Mouse (Mus musculus) liver, postnatal 0 days (tissue): ENCODE data around the gene Trim2. TPM values are rescaled to one million over a fixed set of nuclear protein-coding genes. Genes with fewer than 3 reads are reported as not detected.

ENCODE experiments used
- ATAC-seq: fragments of 200-750 bp; cut with Nextera tagmentation; 2 replicates; pipeline ENCODE4 v1.8.0; 2017; ENCODE audit warnings: mild to moderate bottlenecking, moderate library complexity
- DNase-seq: peaks from one replicate; pipeline ENCODE4 v3.0.0-alpha.2; 2016
- H3K27ac ChIP-seq: fragments of 300-500 bp; sonication (generic); 2 replicates; pipeline ENCODE4 v1.5.1; 2014; ENCODE audit warnings: antibody characterized with exemption, moderate library complexity, mild to moderate bottlenecking, low read depth
- H3K27me3 ChIP-seq: fragments of 300-500 bp; sonication (generic); 2 replicates; pipeline ENCODE4 v1.6.1; 2014; ENCODE audit warnings: low read length, control low read depth, mixed read lengths; ENCODE audit not compliant: insufficient read depth
- H3K36me3 ChIP-seq: fragments of 300-500 bp; sonication (generic); replicated peaks from 2 replicates; pipeline ENCODE4 v1.6.1; 2014; ENCODE audit warnings: mild to moderate bottlenecking, control low read depth, low read length, moderate library complexity, mixed read lengths; ENCODE audit not compliant: insufficient read depth
- H3K4me1 ChIP-seq: fragments of 300-500 bp; sonication (generic); 2 replicates; pipeline ENCODE4 v1.6.1; 2014; ENCODE audit warnings: antibody characterized with exemption, mild to moderate bottlenecking, control low read depth; ENCODE audit not compliant: insufficient read depth
- H3K4me2 ChIP-seq: fragments of 300-500 bp; sonication (generic); 2 replicates; pipeline ENCODE4 v1.6.1; 2014; ENCODE audit warnings: low read depth, mild to moderate bottlenecking, low read length, moderate library complexity, mixed read lengths
- H3K4me3 ChIP-seq: fragments of 300-500 bp; sonication (generic); 2 replicates; pipeline ENCODE4 v1.5.1; 2014; ENCODE audit warnings: low read depth, low read length
- H3K9ac ChIP-seq: fragments of 300-500 bp; sonication (generic); replicated peaks from 2 replicates; pipeline ENCODE4 v1.6.1; 2014; ENCODE audit warnings: mild to moderate bottlenecking, moderate library complexity
- H3K9me3 ChIP-seq: fragments of 300-500 bp; sonication (generic); 2 replicates; pipeline ENCODE4 v1.6.1; 2016; ENCODE audit warnings: mild to moderate bottlenecking, control low read depth, low read length, mixed read lengths
- CTCF ChIP-seq: sonication (generic); IDR thresholded peaks from 2 replicates; pipeline ENCODE4 v1.5.1; 2016; ENCODE audit warnings: antibody characterized with exemption, low read depth
- EP300 ChIP-seq: IDR thresholded peaks from 2 replicates; pipeline ENCODE4 v1.6.1; 2016; ENCODE audit warnings: antibody characterized with exemption, low read depth, mild to moderate bottlenecking
- WGBS: fragments of 180-500 bp; shearing (Covaris S2); extraction: QIAGEN DNeasy Blood & Tissue Kit; methylation state at CpG from one replicate; pipeline ENCODE4 v1.1.7; 2014; ENCODE audit not compliant: insufficient replicate concordance; 5-methylcytosine and 5-hydroxymethylcytosine counted together
- polyA plus RNA-seq: library from polyadenylated mRNA; unstranded; fragments of >200 nt; fragmentation: Nextera tagmentation; extraction: Ambion mirVana; gene quantifications from 2 replicates; pipeline ENCODE4 v1.2.1, GENCODE M21; 2015

Trim2 gene
- polyA plus RNA-seq, 1 experiment from 2014 or later, result 2.7 TPM

DNA sequence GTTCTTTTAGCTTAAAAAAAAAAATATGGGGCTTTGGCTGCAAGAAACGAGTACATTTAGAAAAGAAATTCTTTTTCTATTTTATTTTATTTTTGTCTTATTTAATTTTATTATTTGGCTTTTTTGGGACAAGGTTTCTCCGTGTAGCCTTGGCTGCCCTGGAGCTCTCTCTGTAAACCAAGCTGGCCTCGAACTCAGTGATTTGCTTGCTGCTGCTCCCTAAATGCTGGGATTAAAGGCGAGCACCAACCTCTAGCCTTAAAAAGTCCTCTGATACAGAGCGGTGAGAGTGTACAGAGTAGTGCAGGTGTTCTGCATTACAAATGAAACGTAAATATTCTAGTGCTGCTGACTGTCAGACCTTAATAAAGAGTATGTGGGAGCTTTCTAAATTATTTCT, 150.6 kb downstream of the Trim2 start:
- TF ChIP-seq CTCF (no peak), EP300 (no peak)
- Histone ChIP-seq H3K27me3 (no peaks in the 10 kb centered on the region), H3K27ac (no peak overlapping the region), H3K9ac (no peak overlapping the region), H3K4me2 (peak overlapping the region; percentile 97), H3K4me1 (peaks cover 8% of the 10 kb centered on the region), H3K4me3 (peak overlapping the region; percentile 62), H3K36me3 (0 out of 2 replicates have a peak, but pooled peaks cover 2% of the 10 kb centered on the region), H3K9me3 (no peaks in the 10 kb centered on the region)
- 56% methylated on average over 6 of the region's 6 CpGs for WGBS
- DNase-seq (no peak), ATAC-seq (no peak)

GRCm38 (mm10) chr3:84155558-84156006, 151.1 kb downstream of the Trim2 start, which contains the start of gene Mnd1:
TSS of gene Mnd1 (minus strand) at chr3:84155786.
- TF ChIP-seq EP300 (no peak), CTCF (peak; percentile 99)
- H3K4me2 ChIP-seq, result peak within 1 kb of the TSS; percentile 97
- peaks cover 8% of the 10 kb centered on the region for H3K4me1 ChIP-seq
- no peaks in the 10 kb centered on the region for H3K9me3 ChIP-seq
- peak within 1 kb of the TSS; percentile 62 for H3K4me3 ChIP-seq
- H3K27me3 ChIP-seq, result no peaks in the 10 kb centered on the region
- ATAC-seq (peak; percentile 98), DNase-seq (peak; percentile 99)
- H3K27ac ChIP-seq, result peak within 1 kb of the TSS; percentile 81
- WGBS, result under 1% methylated on average over 29 of the region's 29 CpGs
- peak within 1 kb of the TSS; percentile 75 for H3K9ac ChIP-seq
- 0 out of 2 replicates have a peak, but pooled peaks cover 2% of the 10 kb centered on the region for H3K36me3 ChIP-seq

GRCm38 (mm10) chr3:84155146-84155545, 151.5 kb downstream of the Trim2 start:
- WGBS, result 1% methylated on average over 27 of the region's 27 CpGs
- no peak for TF ChIP-seq EP300
- no peak for TF ChIP-seq CTCF
- Histone ChIP-seq H3K9me3 (no peaks in the 10 kb centered on the region), H3K27me3 (no peaks in the 10 kb centered on the region), H3K27ac (peak overlapping the region; percentile 81), H3K9ac (peak overlapping the region; percentile 75), H3K4me1 (peaks cover 8% of the 10 kb centered on the region), H3K36me3 (0 out of 2 replicates have a peak, but pooled peaks cover 2% of the 10 kb centered on the region), H3K4me3 (peak overlapping the region; percentile 62), H3K4me2 (peak overlapping the region; percentile 97)
- no peak for DNase-seq
- peak; percentile 65 for ATAC-seq

DNA sequence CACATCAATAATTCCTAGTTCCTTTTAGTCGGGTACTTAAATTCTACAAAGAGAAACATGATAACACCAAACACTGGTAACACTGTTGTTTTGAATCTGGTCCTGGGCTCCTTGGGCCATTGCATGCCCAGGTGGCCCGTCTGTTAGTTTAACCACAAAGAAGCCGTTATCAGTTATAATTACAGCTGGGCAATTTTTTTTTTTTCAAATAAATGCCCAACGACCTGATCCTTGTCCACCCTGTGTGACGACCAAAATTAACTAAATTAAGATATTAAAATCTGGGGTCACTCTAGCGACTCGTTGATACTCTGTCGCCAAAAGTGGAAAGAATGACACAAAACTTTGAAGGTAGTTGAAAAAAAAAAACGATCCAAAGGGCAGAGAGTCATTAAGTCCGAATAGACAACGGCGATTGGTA, 151.9 kb downstream of the Trim2 start:
- Histone ChIP-seq H3K4me3 (peak overlapping the region; percentile 62), H3K4me1 (peaks cover 8% of the 10 kb centered on the region), H3K9ac (peak overlapping the region; percentile 75), H3K36me3 (no peaks in the 10 kb centered on the region), H3K9me3 (no peaks in the 10 kb centered on the region), H3K4me2 (peak overlapping the region; percentile 97), H3K27ac (peak overlapping the region; percentile 81), H3K27me3 (no peaks in the 10 kb centered on the region)
- ATAC-seq, result no peak
- TF ChIP-seq EP300, result peak; percentile 87
- TF ChIP-seq CTCF, result no peak
- peak; percentile 20 for DNase-seq
- 6% methylated on average over 12 of the region's 12 CpGs for WGBS

- Histone ChIP-seq H3K4me3 (no peak overlapping the region), H3K36me3 (no peaks in the 10 kb centered on the region), H3K9ac (no peak overlapping the region), H3K4me1 (peaks cover 5% of the 10 kb centered on the region), H3K4me2 (no peak overlapping the region), H3K27me3 (no peaks in the 10 kb centered on the region), H3K9me3 (no peaks in the 10 kb centered on the region), H3K27ac (no peak overlapping the region)
- 94% methylated on average over 3 of the region's 3 CpGs for WGBS
- no peak for ATAC-seq
- no peak for DNase-seq
- no peak for TF ChIP-seq CTCF
- no peak for TF ChIP-seq EP300
These were observed 156.8 kb downstream of the Trim2 start for GRCm38 (mm10) chr3:84149831-84150230.

DNA sequence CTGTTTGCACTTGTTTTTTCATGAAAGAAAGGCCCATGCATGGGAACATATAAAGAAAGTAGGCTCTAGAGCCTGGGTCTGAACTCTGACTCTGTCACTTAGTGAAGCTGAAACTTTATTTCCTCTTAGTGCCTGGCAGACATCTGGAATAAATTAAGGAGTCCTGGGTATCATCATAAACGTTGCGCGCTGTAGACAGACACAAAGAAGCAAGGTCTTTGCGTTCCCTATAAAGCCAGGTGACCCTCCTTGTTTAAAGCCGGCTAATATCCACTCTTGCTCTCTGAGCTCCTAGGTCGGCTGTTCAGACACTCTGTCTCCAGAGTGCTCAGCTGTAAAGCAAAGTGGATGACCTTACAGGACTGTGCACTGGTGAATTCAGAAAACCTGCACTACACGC, 165.7 kb downstream of the Trim2 start:
- ATAC-seq, result no peak
- Histone ChIP-seq H3K4me2 (no peak overlapping the region), H3K4me3 (no peak overlapping the region), H3K27ac (no peak overlapping the region), H3K36me3 (no peaks in the 10 kb centered on the region), H3K4me1 (no peaks in the 10 kb centered on the region; the same call in 1 of the 2 replicates), H3K9me3 (no peaks in the 10 kb centered on the region), H3K9ac (no peak overlapping the region), H3K27me3 (no peaks in the 10 kb centered on the region)
- no peak for TF ChIP-seq CTCF
- TF ChIP-seq EP300, result no peak
- 79% methylated on average over 7 of the region's 7 CpGs for WGBS
- no peak for DNase-seq

DNA sequence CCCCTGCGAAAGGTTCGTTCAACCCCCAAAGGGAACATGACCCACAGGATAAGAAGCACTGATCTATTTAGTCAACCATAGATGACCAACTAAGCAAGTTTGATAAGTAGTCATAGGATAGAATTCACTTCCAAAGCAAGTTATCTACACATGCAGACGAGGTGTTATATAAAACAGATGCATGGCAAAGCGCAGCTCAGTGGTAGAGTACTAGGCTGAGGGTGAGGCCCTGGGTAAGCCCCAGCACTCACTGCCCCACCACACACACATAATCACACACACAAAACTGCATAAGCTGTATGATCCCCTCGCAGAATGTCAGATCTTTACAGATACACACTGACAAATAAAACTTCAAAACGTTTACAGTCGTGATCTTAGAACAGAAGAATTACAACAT, 170.2 kb downstream of the Trim2 start:
- no peak for ATAC-seq
- Histone ChIP-seq H3K4me3 (no peak overlapping the region), H3K36me3 (no peaks in the 10 kb centered on the region), H3K27me3 (no peaks in the 10 kb centered on the region), H3K9me3 (no peaks in the 10 kb centered on the region), H3K27ac (no peak overlapping the region), H3K9ac (no peak overlapping the region), H3K4me2 (no peak overlapping the region), H3K4me1 (peaks cover 7% of the 10 kb centered on the region)
- TF ChIP-seq EP300 (0 out of 2 replicates have a peak, but pooled peaks have one; percentile 0), CTCF (no peak)
- no peak for DNase-seq
- 60% methylated on average over 7 of the region's 7 CpGs for WGBS
